Mouse (Mus musculus): ENCODE measurements around the gene Apol10a.
"Not testable (repeated sequence)": the region's sequence is repeated elsewhere in the genome, so short reads cannot be mapped to it uniquely, and the experiment has no call there.

Apol10a gene

DNA sequence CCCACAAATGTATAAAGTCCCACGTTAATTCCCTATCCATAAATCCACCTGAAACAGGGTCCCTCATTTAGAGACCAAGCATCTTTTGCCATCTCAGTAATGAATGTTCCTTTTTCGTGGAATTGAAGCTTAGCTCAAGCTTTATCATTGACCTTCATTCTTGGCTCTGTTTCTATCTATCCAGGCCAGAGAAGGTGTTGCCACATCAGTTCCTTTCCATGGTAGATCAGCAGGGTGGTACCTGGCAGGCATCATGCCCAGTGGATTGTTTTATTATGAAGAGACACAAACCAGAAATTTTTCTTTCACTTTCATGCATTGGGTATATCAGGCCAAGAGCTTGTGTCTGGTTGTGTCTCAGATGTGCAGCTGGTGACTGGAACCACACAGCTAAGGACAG, at the start of gene Apol10a:
Gene Apol10a, plus strand, starts transcription at position 355 of the 400 bp plus-strand sequence.
- in situ Hi-C loops (cut with MseI, MboI): not testable (repeated sequence)

DNA sequence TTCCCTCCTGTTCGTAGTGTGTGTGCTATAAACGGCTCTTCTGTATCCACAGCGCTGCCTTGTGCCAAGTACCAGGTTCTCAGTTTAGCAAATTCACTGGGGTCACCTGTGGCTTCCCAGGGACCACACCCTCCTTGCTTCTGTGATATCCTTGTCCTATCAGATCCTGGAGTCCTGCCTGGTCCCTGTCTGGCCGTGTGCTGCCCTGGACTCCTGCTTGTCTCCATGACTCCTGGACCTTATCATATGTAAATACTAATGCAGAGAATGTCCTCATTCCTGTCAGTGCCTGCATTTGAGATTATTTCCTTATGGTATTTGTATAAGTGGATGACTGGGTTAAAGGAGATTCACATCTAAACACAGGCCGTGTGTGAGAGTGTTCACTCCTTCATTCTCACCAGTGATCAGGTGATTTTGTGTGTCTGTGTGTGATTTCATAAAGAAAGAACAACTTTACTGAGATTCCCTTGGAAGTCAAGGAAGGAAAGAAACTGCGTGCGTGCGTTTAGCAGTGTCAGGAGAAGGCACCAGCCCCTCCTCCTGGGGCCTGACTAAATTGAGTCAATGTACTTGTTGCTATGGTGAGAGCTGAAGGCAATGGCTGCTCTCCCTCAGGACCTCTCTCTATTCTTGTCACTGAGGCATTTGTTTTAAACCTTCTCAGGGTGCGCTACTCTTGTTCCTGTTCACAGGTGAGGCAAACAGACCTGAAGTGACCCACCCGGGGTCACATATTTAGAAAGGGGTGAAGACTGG, 48.0 kb upstream of the Apol10a start:
- in situ Hi-C loops (cut with MseI, MboI): not testable (repeated sequence)

DNA sequence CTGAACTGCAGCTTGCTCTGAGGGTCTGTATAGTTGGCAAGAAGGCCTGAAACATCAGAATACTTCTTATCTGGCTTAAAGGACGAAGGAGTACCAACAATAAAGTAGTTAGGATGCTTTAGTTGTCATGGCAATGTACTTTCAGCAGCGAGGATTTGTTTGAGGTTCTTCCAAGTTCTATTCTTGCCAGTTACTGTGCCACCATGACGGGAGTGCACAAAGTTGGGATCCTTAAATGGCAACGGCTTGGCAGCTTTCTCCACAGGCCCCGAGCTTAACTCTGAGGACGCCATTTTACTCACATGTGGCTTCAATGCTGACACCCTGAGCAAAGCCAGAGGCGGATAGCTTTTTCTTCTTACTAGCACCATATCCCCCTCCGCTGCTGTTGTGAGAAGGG, 32.1 kb upstream of the Apol10a start:
- in situ Hi-C loops (cut with MseI, MboI): not testable (repeated sequence)

DNA sequence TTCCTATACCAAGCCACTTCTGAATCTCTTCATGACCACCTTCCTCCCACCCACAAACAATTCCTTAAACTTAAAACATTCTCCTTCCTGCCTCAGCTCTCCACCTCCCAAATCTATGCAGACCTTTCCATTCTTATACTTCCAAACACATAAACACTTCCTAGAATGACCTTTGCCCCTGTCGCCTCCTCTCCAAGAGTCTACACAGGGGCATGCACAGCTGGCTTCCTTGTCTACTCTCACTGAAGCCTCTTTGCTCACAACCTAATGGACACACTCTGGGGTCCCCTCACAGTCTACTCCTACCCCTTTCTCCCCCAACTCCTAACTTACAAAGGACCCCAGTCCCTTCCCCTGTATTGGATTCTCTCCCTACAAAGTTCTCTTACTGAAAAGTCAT, 31.2 kb upstream of the Apol10a start:
- in situ Hi-C loops (cut with MseI, MboI): not testable (repeated sequence)

GRCm38 (mm10) chr15:77447392-77447791, 29.5 kb upstream of the Apol10a start, which contains the start of gene Apol7b:
Gene Apol7b (minus strand): TSS chr15:77447492.
- in situ Hi-C loops (cut with MseI, MboI): not testable (repeated sequence)

DNA sequence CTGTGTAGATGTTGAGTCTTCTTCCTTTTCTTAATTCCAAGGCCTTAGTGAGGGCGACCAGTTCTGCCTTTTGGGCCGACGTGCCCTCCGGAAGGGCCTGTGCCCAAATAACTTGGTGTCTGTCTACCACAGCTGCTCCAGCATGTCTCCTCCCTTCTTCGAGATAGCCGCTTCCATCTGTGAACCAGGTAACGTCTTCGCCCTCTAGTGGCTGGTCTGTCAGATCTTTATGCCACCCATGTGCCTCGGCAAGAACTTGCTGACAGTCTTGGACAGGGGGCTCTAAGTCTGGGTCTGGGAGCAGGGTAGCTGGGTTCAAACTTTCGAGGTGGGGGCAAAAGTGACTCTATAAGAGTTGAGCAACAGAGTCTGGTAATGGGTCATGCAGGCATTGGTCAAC, 26.9 kb upstream of the Apol10a start:
- in situ Hi-C loops (cut with MseI, MboI): not testable (repeated sequence)

GRCm38 (mm10) chr15:77474699-77475390, 2.0 kb upstream of the Apol10a start:
- in situ Hi-C loops (cut with MseI, MboI): not testable (repeated sequence)

DNA sequence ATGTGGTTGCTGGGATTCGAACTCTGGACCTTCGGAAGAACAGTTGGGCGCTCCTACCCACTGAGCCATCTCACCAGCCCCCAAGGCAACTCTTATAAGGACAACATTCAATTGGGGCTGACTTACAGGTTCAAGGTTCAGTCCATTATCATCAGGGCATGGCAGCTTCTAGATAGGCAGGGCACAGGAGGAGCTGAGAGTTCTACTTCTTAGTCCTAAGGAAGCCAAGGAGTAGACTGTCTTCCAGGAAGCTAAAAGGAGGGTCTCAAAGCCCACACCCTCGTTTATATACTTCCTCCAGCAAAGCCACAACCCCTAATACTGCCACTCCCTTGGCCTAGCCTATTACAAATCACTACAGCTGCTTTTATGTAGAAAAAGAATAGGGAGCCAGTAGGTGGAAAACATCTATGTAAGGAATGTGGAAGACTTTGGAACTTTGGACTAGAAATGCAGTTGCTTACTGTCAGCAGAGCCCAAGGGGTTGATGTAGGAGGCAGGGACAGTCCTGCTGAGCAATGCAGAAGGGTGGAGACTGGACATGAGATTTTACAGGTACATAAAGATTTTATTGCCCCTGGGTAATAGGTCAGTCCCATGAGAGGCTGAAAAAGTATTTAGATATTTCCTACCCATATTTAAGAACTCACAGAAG, 5.4 kb downstream of the Apol10a start:
- in situ Hi-C loops (cut with MseI, MboI): no loop called here

- in situ Hi-C loops (cut with MseI, MboI): not testable (repeated sequence)
Measured at GRCm38 (mm10) chr15:77493181-77493580, 16.3 kb downstream of the Apol10a start.

- in situ Hi-C loops (cut with MseI, MboI): not testable (repeated sequence)
Measured at GRCm38 (mm10) chr15:77494694-77495093, 17.8 kb downstream of the Apol10a start.

- in situ Hi-C loops (cut with MseI, MboI): not testable (repeated sequence)
Measured at GRCm38 (mm10) chr15:77507966-77508365, 31.1 kb downstream of the Apol10a start, which contains the start of gene Apol11a. Gene Apol11a (plus strand): TSS chr15:77508271.

GRCm38 (mm10) chr15:77520596-77520995, 43.7 kb downstream of the Apol10a start:
- in situ Hi-C loops (cut with MseI, MboI): loop anchor here (5.0 kb wide), 1 partner anchor 112 kb away; no protein-coding TSS in a partner anchor

- in situ Hi-C loops (cut with MseI, MboI): loop anchor here (5.0 kb wide), 1 partner anchor 109 kb away; no protein-coding TSS in a partner anchor
Measured at GRCm38 (mm10) chr15:77523186-77523843, 46.5 kb downstream of the Apol10a start.

DNA sequence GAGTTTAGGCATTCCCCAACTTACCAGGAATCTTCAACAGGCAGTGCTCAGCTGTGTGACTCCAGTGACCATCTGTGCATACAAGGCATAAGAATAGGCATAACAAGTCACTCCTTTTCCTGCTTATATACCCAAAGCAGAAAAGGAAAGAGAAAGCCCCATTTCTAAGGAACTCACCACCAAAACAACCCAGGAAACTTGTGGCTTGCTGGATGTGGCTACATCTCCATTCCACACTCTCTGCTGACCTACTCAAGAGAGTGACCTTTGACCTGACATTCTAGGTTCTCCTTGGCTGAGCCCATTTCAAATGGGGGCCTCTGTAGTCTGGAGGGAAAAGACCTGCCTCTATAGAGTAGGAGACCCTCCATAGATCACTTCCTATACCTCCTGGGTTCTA, 56.4 kb downstream of the Apol10a start, which contains the start of gene Apol7c:
Gene Apol7c, minus strand, starts transcription at position 101 of the 400 bp plus-strand sequence.
- in situ Hi-C loops (cut with MseI, MboI): no loop called here

DNA sequence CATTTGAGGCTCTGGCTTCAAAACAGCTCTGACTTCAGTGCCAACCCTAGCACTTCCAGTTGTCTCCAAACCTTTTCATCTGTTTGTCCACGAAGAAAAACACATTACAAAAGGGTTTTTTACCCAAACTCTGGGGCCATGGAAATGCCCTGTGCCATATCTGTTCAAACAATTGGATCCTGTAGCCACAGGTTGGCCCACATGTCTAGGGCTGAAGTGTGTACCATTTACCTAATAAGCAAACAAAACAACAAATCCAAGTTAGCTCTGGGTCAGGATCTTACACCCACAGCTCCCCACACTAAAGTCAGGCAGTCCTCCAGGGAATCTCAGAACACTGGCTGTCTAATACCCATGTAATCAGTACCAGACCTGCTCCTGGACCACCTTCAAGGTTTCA, 62.4 kb downstream of the Apol10a start:
- in situ Hi-C loops (cut with MseI, MboI): not testable (repeated sequence)
